ENCODE assay signal across 8 mouse cellular contexts in the genomic region with DNA sequence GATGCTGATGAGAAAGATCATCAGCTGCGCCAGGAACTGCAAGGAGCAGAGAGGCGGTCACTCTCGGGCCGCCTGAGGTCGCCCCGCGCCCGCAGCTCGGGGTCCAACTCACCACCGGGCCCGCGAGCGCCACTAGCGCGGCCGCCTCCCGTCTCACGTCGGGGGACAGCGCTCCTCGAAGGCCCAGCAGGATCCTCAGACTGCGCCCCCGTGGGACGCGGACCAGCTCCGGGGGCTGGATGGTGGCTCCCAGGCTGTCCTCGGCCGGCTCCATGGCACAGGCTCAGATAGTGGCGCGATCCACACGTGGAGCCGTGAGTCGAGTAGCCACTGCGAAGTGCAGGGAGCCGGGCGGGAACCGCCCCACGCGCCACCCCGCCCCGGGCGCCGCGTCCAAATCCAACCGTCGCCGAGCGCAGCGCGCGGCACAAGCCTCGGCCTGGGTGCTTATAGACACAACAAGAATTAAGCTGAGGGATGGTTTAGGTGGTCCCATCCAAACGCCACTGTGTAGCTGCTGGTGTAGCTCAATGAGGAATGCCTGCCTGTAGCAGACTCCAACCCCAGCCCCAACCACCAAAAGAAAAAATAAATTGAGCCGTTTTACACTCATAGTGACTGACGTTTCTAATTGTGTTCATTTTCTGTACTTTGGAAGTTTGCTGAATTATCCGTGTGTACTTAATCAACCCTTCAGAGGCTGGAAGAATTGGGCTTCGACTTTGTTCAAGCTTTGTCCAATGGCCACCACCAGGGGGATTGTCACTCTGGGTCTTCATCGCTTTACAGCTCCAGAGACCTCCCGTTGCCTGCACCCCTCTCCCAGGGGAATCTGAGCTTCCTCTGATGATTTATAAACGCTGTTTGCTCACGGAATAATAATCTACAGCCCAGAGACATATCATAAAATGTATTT. TPM values are rescaled to one million over a fixed set of nuclear protein-coding genes. Genes with fewer than 3 reads are reported as not detected.
DNase-seq lines count a peak whose midpoint lies in the region; ATAC-seq and TF ChIP-seq lines count a peak whose summit lies in the region.

A gene (minus strand): TSS at position 356 of the 916 bp plus-strand sequence.

- no peak for ATAC-seq in forebrain, embryonic 11.5 days (replicated peaks; ENCODE audit: low FRiP score)
- ATAC-seq in intestine, embryonic 14.5 days (replicated peaks; ENCODE audit: low FRiP score, low TSS enrichment, low read depth): peak; percentile 62; the same call in 1 of the 2 replicates
- peak; percentile 32 for ATAC-seq in lung, postnatal 0 days
- no peak for ATAC-seq in stomach, embryonic 15.5 days (ENCODE audit: insufficient read depth, low FRiP score, low read depth)

- peak; percentile 41 for DNase-seq in adrenal gland, adult 2 months
- no peak for DNase-seq in adrenal gland, postnatal 4 days (ENCODE audit: low spot score in 2 of 2)
- DNase-seq in ES-E14 (ENCODE audit: low read depth, low spot score): no peak
- DNase-seq in forebrain, embryonic 11.5 days (ENCODE audit: low spot score): peak; percentile 66
- peak; percentile 60 for DNase-seq in intestine, embryonic 14.5 days (ENCODE audit: low spot score)
- peak; percentile 44 for DNase-seq in lung, postnatal 0 days (ENCODE audit: low spot score)
- DNase-seq in layer of hippocampus, adult 11-12 months (ENCODE audit: low spot score): no peak

- in situ Hi-C loops in ES-E14 (cut with MboI; ENCODE audit: low sequenced_read_pairs in 2 of 2, unreplicated experiment in 2 of 2): no loop called here

- H3K36me3 ChIP-seq in ES-E14 (ENCODE audit: control insufficient read depth, insufficient read depth, low read length, poor library complexity, severe bottlenecking): no peaks in the 10 kb centered on the region
- H3K36me3 ChIP-seq in forebrain, embryonic 11.5 days (ENCODE audit: control insufficient read depth, insufficient read depth, low read length): no peaks in the 10 kb centered on the region
- H3K36me3 ChIP-seq in intestine, embryonic 14.5 days (ENCODE audit: control insufficient read depth, insufficient read depth, low read length): no peaks in the 10 kb centered on the region
- no peaks in the 10 kb centered on the region for H3K36me3 ChIP-seq in lung, postnatal 0 days (ENCODE audit: insufficient read depth, low read length)
- H3K36me3 ChIP-seq in stomach, embryonic 15.5 days: no peaks in the 10 kb centered on the region

- WGBS in forebrain, embryonic 11.5 days: 5% methylated on average over 61 of the region's 61 CpGs
- WGBS in intestine, embryonic 14.5 days: 4% methylated on average over 61 of the region's 61 CpGs
- 2% methylated on average over 61 of the region's 61 CpGs for WGBS in lung, postnatal 0 days
- 3% methylated on average over 61 of the region's 61 CpGs for WGBS in stomach, embryonic 15.5 days

- H3K4me3 ChIP-seq in ES-E14 (ENCODE audit: insufficient read depth in 1 of 2, low read depth in 1 of 2, low read length in 2 of 2, poor library complexity in 1 of 2, severe bottlenecking in 1 of 2): peak within 1 kb of the TSS; percentile 12 to 59
- peak within 1 kb of the TSS; percentile 27 for H3K4me3 ChIP-seq in forebrain, embryonic 11.5 days (ENCODE audit: low read depth, low read length)
- H3K4me3 ChIP-seq in intestine, embryonic 14.5 days (ENCODE audit: low read depth, low read length): peak within 1 kb of the TSS; percentile 37
- peak within 1 kb of the TSS; percentile 30 for H3K4me3 ChIP-seq in lung, postnatal 0 days (ENCODE audit: low read depth, low read length)
- H3K4me3 ChIP-seq in stomach, embryonic 15.5 days (replicated peaks): peak within 1 kb of the TSS; percentile 35

- peak within 1 kb of the TSS; percentile 50 for H3K4me2 ChIP-seq in forebrain, embryonic 11.5 days (ENCODE audit: low read depth, low read length, severe bottlenecking)
- peak within 1 kb of the TSS; percentile 63 for H3K4me2 ChIP-seq in intestine, embryonic 14.5 days (ENCODE audit: low read length)
- peak within 1 kb of the TSS; percentile 56 for H3K4me2 ChIP-seq in lung, postnatal 0 days (replicated peaks; ENCODE audit: low read depth, low read length)
- peak within 1 kb of the TSS; percentile 84 for H3K4me2 ChIP-seq in stomach, embryonic 15.5 days

- no peaks in the 10 kb centered on the region for H3K4me1 ChIP-seq in ES-E14 (ENCODE audit: control insufficient read depth in 2 of 2, insufficient read depth in 2 of 2, low read length in 2 of 2, poor library complexity in 1 of 2)
- H3K4me1 ChIP-seq in forebrain, embryonic 11.5 days (replicated peaks; ENCODE audit: control insufficient read depth, insufficient read depth, low read length): peaks cover 8% of the 10 kb centered on the region; the same call in 1 of the 2 replicates
- peaks cover 5% of the 10 kb centered on the region; the same call in 1 of the 2 replicates for H3K4me1 ChIP-seq in intestine, embryonic 14.5 days (replicated peaks; ENCODE audit: control insufficient read depth, insufficient read depth, low read length)
- peaks cover 3% of the 10 kb centered on the region; the same call in 1 of the 2 replicates for H3K4me1 ChIP-seq in lung, postnatal 0 days (ENCODE audit: insufficient read depth, low read depth, low read length)
- 0 out of 2 replicates have a peak, but pooled peaks cover 8% of the 10 kb centered on the region for H3K4me1 ChIP-seq in stomach, embryonic 15.5 days

- TF ChIP-seq EP300 in lung, postnatal 0 days (IDR thresholded peaks at IDR 0.05): no peak

- H3K27me3 ChIP-seq in forebrain, embryonic 11.5 days (ENCODE audit: control insufficient read depth, insufficient read depth, low read length): peaks cover 16% of the 10 kb centered on the region
- peaks cover 43% of the 10 kb centered on the region for H3K27me3 ChIP-seq in intestine, embryonic 14.5 days (replicated peaks; ENCODE audit: control insufficient read depth, insufficient read depth, low read length)
- peaks cover 11% of the 10 kb centered on the region; the same call in 1 of the 2 replicates for H3K27me3 ChIP-seq in lung, postnatal 0 days (replicated peaks; ENCODE audit: insufficient read depth, low read length)
- peaks cover 27% of the 10 kb centered on the region for H3K27me3 ChIP-seq in stomach, embryonic 15.5 days (replicated peaks)

- H3K27ac ChIP-seq in ES-E14 (ENCODE audit: insufficient read depth, low read depth, low read length, poor library complexity, severe bottlenecking): no peak within 1 kb of the TSS
- H3K27ac ChIP-seq in forebrain, embryonic 11.5 days (ENCODE audit: low read depth, low read length): no peak within 1 kb of the TSS
- no peak within 1 kb of the TSS for H3K27ac ChIP-seq in intestine, embryonic 14.5 days (ENCODE audit: low read depth)
- H3K27ac ChIP-seq in lung, postnatal 0 days (ENCODE audit: low read length): no peak within 1 kb of the TSS
- no peak within 1 kb of the TSS for H3K27ac ChIP-seq in stomach, embryonic 15.5 days

- H3K9me3 ChIP-seq in ES-E14 (ENCODE audit: control insufficient read depth, insufficient read depth, low read depth, low read length): no peaks in the 10 kb centered on the region
- no peaks in the 10 kb centered on the region for H3K9me3 ChIP-seq in forebrain, embryonic 11.5 days (ENCODE audit: control insufficient read depth, low read length)
- H3K9me3 ChIP-seq in intestine, embryonic 14.5 days (ENCODE audit: control insufficient read depth, low read length): no peaks in the 10 kb centered on the region
- H3K9me3 ChIP-seq in lung, postnatal 0 days (ENCODE audit: low read length): no peaks in the 10 kb centered on the region
- H3K9me3 ChIP-seq in stomach, embryonic 15.5 days: no peaks in the 10 kb centered on the region

- TF ChIP-seq CTCF in lung, postnatal 0 days (IDR thresholded peaks at IDR 0.05): peak; percentile 64

- peak within 1 kb of the TSS; percentile 52 for H3K9ac ChIP-seq in ES-E14 (ENCODE audit: insufficient read depth, low read depth, low read length, poor library complexity, severe bottlenecking)
- H3K9ac ChIP-seq in forebrain, embryonic 11.5 days (ENCODE audit: low read length): peak within 1 kb of the TSS; percentile 16; the same call in 1 of the 2 replicates
- peak within 1 kb of the TSS; percentile 20; the same call in 1 of the 2 replicates for H3K9ac ChIP-seq in intestine, embryonic 14.5 days (ENCODE audit: low read length)
- H3K9ac ChIP-seq in lung, postnatal 0 days (replicated peaks; ENCODE audit: low read depth): no peak within 1 kb of the TSS
- H3K9ac ChIP-seq in stomach, embryonic 15.5 days: 0 out of 2 replicates have a peak within 1 kb of the TSS, but pooled peaks have one; percentile 10

TF ChIP-seq in ES-E14, 5 proteins besides CTCF, POLR2A, EP300 and RAD21:
- TF ChIP-seq CHD2 (IDR thresholded peaks at IDR 0.05; ENCODE audit: low read depth, low read length) (no peak), ZC3H11A (IDR thresholded peaks at IDR 0.05; ENCODE audit: borderline replicate concordance, low read depth, low read length) (no peak), ZNF384 (IDR thresholded peaks at IDR 0.05; ENCODE audit: low read depth, low read length) (no peak), HCFC1 (IDR thresholded peaks at IDR 0.05; ENCODE audit: borderline replicate concordance, insufficient read depth, low read length) (no peak), MAFK (IDR thresholded peaks at IDR 0.05; ENCODE audit: insufficient read depth, low read depth, low read length) (no peak)

RNA-seq across cellular contexts. Expression of the gene that starts here (rescaled TPM):
- not detected for total RNA-seq in adrenal gland, adult 2 months (2021)
- polyA plus RNA-seq in adrenal gland, adult 2 months (2012; rRNA removed): 0.08 and 0.16 TPM in 2 replicates
- total RNA-seq in adrenal gland, postnatal 4 days (2021): under 1 TPM in 1 of 2 experiments, not detected in 1; 0.11 TPM
- 4.1 and 5.9 TPM in 2 replicates for total RNA-seq in ES-E14 (2012; rRNA removed)
- polyA plus RNA-seq in forebrain, embryonic 11.5 days (2014; fragmentation: Nextera tagmentation; extraction: Ambion mirVana): not detected in 2 replicates
- polyA plus RNA-seq in intestine, embryonic 14.5 days (2014; fragmentation: Nextera tagmentation; extraction: Ambion mirVana): not detected in 2 replicates
- 0.19 and 0.20 TPM in 2 replicates for polyA plus RNA-seq in lung, postnatal 0 days (2015; fragmentation: Nextera tagmentation; extraction: Ambion mirVana)
- not detected in 2 replicates for polyA plus RNA-seq in stomach, embryonic 15.5 days (2015; fragmentation: Nextera tagmentation; extraction: Ambion mirVana)

Comparison
In these comparisons a context has a peak if more than half of its experiments do, and no peak if none do; other contexts are left out.
1. Peak in DNase-seq in adrenal gland, adult 2 months; RNA of the gene not detected or under 1 TPM.
2. Peak in DNase-seq, H3K4me3 ChIP-seq, H3K9ac ChIP-seq and H3K4me2 ChIP-seq in forebrain, embryonic 11.5 days; RNA of the gene not detected or under 1 TPM.
3. Peak in DNase-seq, ATAC-seq, H3K4me3 ChIP-seq, H3K9ac ChIP-seq and H3K4me2 ChIP-seq in intestine, embryonic 14.5 days; RNA of the gene not detected or under 1 TPM.
4. Peak in DNase-seq, ATAC-seq, H3K4me3 ChIP-seq and H3K4me2 ChIP-seq in lung, postnatal 0 days; RNA of the gene not detected or under 1 TPM.